Mouse (Mus musculus): ENCODE results near the gene Rabl6. TPM values are rescaled to one million over a fixed set of nuclear protein-coding genes. Genes with fewer than 3 reads are reported as not detected.
"Not testable (repeated sequence)": the region's sequence is repeated elsewhere in the genome, so short reads cannot be mapped to it uniquely, and the experiment has no call there.

The Rabl6 gene
- polyA plus RNA-seq, 1 experiment from 2014 or later = 49.2 TPM

DNA sequence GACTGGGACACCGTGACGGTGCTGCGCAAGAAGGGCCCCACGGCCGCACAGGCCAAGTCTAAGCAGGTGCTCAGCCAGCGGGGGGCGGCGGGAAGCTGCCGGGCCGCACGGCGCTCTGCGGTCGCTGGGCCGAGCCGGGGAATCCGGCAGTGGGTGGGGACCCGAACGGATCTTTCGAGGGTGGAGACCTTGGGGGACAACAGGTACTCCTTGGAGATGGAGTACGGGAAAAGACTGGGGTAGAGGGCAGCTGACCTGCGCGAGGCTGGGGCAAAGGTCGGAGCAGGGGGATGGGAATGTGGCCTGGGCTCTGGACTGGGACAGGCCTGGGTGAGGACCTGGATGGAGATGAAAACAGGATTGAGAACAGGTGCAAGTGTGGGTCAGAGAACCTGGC, 50.4 kb downstream of the Rabl6 start:
- DNase-seq (ENCODE audit: low spot score, missing footprints) = no peak
- Histone ChIP-seq H3K36me3 (ENCODE audit: control insufficient read depth, insufficient read depth, low read length) (peaks cover 12% of the 10 kb centered on the region; the same call in 1 of the 2 replicates), H3K27me3 (ENCODE audit: control insufficient read depth, insufficient read depth, low read length) (no peaks in the 10 kb centered on the region), H3K9ac (ENCODE audit: low read length) (peak overlapping the region; percentile 91), H3K9me3 (ENCODE audit: control insufficient read depth, low read length) (no peaks in the 10 kb centered on the region), H3K4me2 (peak overlapping the region; percentile 92), H3K4me1 (ENCODE audit: control insufficient read depth, insufficient read depth, low read length) (peaks cover 19% of the 10 kb centered on the region), H3K27ac (ENCODE audit: low read depth, low read length) (no peak overlapping the region; the same call in 1 of the 2 replicates), H3K4me3 (ENCODE audit: low read depth, low read length) (peak overlapping the region; percentile 93)
- WGBS = under 1% methylated on average over 24 of the region's 24 CpGs
- peak; percentile 65 for ATAC-seq (ENCODE audit: low FRiP score)

DNA sequence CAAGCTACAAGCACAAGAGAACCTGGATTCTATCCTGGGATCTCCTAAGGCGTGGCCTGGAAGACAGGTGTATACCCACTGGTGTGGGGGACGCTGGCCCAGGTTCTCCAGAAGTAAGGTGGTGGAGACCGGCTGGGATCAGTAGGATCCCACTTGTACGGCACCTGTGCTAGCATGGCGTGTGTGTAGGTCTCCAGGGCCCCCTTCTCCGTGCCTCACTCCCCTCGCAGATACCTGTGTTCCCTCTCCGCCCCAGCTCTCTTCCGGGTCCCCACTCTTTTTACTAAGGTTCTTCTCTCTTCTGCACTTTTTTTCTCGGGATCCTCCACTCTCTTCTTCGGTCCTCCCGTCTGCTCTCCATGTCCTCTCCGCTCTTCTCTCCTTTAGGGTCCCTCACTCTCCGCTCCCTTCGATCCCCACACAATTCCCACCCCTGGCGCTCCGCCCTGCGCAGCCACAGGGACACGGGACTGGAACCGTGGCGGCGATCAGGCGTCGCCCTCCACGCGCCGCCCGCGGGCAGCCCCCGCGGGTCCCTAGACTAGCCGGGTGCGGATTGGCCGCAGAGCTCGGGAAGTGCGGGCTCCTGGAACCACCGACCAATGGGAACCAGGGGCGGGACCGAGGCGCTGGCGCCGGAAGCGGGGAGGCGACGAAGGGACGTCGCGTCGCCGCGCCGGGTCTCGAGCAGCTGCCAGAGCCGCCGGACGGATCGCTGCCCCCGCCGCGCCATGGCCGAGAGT, 50.9 kb downstream of the Rabl6 start, which contains the start of gene Edf1:
Gene Edf1, plus strand, starts transcription at position 627 of the 743 bp plus-strand sequence.
- Histone ChIP-seq H3K4me2 (peak within 1 kb of the TSS; percentile 92), H3K27ac (ENCODE audit: low read depth, low read length) (peak within 1 kb of the TSS; percentile 31), H3K9ac (ENCODE audit: low read length) (peak within 1 kb of the TSS; percentile 91), H3K4me3 (ENCODE audit: low read depth, low read length) (peak within 1 kb of the TSS; percentile 93), H3K27me3 (ENCODE audit: control insufficient read depth, insufficient read depth, low read length) (no peaks in the 10 kb centered on the region), H3K9me3 (ENCODE audit: control insufficient read depth, low read length) (no peaks in the 10 kb centered on the region), H3K36me3 (ENCODE audit: control insufficient read depth, insufficient read depth, low read length) (peaks cover 10% of the 10 kb centered on the region; the same call in 1 of the 2 replicates), H3K4me1 (ENCODE audit: control insufficient read depth, insufficient read depth, low read length) (peaks cover 19% of the 10 kb centered on the region)
- under 1% methylated on average over 61 of the region's 61 CpGs for WGBS
- DNase-seq (ENCODE audit: low spot score, missing footprints) (peak; percentile 97), ATAC-seq (ENCODE audit: low FRiP score) (peak; percentile 99)

GRCm38 (mm10) chr2:25556296-25556695, 52.0 kb downstream of the Rabl6 start:
- H3K36me3 ChIP-seq (ENCODE audit: control insufficient read depth, insufficient read depth, low read length) = peaks cover 3% of the 10 kb centered on the region; the same call in 1 of the 2 replicates
- DNase-seq (ENCODE audit: low spot score, missing footprints) (peak; percentile 76), ATAC-seq (ENCODE audit: low FRiP score) (no peak)
- no peak overlapping the region for H3K27ac ChIP-seq (ENCODE audit: low read depth, low read length)
- H3K4me3 ChIP-seq (ENCODE audit: low read depth, low read length) = no peak overlapping the region
- WGBS = 52% methylated on average over 1 of the region's 1 CpGs
- no peak overlapping the region for H3K4me2 ChIP-seq
- peaks cover 19% of the 10 kb centered on the region for H3K4me1 ChIP-seq (ENCODE audit: control insufficient read depth, insufficient read depth, low read length)
- H3K9ac ChIP-seq (ENCODE audit: low read length) = no peak overlapping the region
- H3K9me3 ChIP-seq (ENCODE audit: control insufficient read depth, low read length) = no peaks in the 10 kb centered on the region
- no peaks in the 10 kb centered on the region for H3K27me3 ChIP-seq (ENCODE audit: control insufficient read depth, insufficient read depth, low read length)

GRCm38 (mm10) chr2:25555479-25555878, 52.8 kb downstream of the Rabl6 start:
- H3K36me3 ChIP-seq (ENCODE audit: control insufficient read depth, insufficient read depth, low read length); H3K4me2 ChIP-seq; H3K4me3 ChIP-seq (ENCODE audit: low read depth, low read length); H3K27ac ChIP-seq (ENCODE audit: low read depth, low read length); DNase-seq (ENCODE audit: low spot score, missing footprints); H3K9me3 ChIP-seq (ENCODE audit: control insufficient read depth, low read length); H3K9ac ChIP-seq (ENCODE audit: low read length); H3K27me3 ChIP-seq (ENCODE audit: control insufficient read depth, insufficient read depth, low read length); ATAC-seq (ENCODE audit: low FRiP score): not testable (repeated sequence)
- WGBS = 47% methylated on average over 2 of the region's 2 CpGs
- H3K4me1 ChIP-seq (ENCODE audit: control insufficient read depth, insufficient read depth, low read length) = peaks cover 19% of the 10 kb centered on the region

GRCm38 (mm10) chr2:25553171-25553786, 55.0 kb downstream of the Rabl6 start:
- not testable (repeated sequence) for H3K9me3 ChIP-seq (ENCODE audit: control insufficient read depth, low read length); H3K27ac ChIP-seq (ENCODE audit: low read depth, low read length); H3K4me1 ChIP-seq (ENCODE audit: control insufficient read depth, insufficient read depth, low read length); H3K4me2 ChIP-seq; ATAC-seq (ENCODE audit: low FRiP score); H3K4me3 ChIP-seq (ENCODE audit: low read depth, low read length); H3K36me3 ChIP-seq (ENCODE audit: control insufficient read depth, insufficient read depth, low read length); H3K9ac ChIP-seq (ENCODE audit: low read length); H3K27me3 ChIP-seq (ENCODE audit: control insufficient read depth, insufficient read depth, low read length)
- peak; percentile 72 for DNase-seq (ENCODE audit: low spot score, missing footprints)
- 82% methylated on average over 4 of the region's 4 CpGs for WGBS

- H3K4me2 ChIP-seq = no peak overlapping the region
- H3K27me3 ChIP-seq (ENCODE audit: control insufficient read depth, insufficient read depth, low read length) = no peaks in the 10 kb centered on the region
- H3K4me1 ChIP-seq (ENCODE audit: control insufficient read depth, insufficient read depth, low read length) = peaks cover 3% of the 10 kb centered on the region
- WGBS = 45% methylated on average over 5 of the region's 5 CpGs
- DNase-seq (ENCODE audit: low spot score, missing footprints) (peak; percentile 89), ATAC-seq (ENCODE audit: low FRiP score) (no peak)
- no peak overlapping the region for H3K27ac ChIP-seq (ENCODE audit: low read depth, low read length)
- H3K9me3 ChIP-seq (ENCODE audit: control insufficient read depth, low read length) = no peaks in the 10 kb centered on the region
- H3K36me3 ChIP-seq (ENCODE audit: control insufficient read depth, insufficient read depth, low read length) = no peaks in the 10 kb centered on the region
- no peak overlapping the region for H3K4me3 ChIP-seq (ENCODE audit: low read depth, low read length)
- no peak overlapping the region for H3K9ac ChIP-seq (ENCODE audit: low read length)
These were observed 57.1 kb downstream of the Rabl6 start for GRCm38 (mm10) chr2:25551186-25551585.

DNA sequence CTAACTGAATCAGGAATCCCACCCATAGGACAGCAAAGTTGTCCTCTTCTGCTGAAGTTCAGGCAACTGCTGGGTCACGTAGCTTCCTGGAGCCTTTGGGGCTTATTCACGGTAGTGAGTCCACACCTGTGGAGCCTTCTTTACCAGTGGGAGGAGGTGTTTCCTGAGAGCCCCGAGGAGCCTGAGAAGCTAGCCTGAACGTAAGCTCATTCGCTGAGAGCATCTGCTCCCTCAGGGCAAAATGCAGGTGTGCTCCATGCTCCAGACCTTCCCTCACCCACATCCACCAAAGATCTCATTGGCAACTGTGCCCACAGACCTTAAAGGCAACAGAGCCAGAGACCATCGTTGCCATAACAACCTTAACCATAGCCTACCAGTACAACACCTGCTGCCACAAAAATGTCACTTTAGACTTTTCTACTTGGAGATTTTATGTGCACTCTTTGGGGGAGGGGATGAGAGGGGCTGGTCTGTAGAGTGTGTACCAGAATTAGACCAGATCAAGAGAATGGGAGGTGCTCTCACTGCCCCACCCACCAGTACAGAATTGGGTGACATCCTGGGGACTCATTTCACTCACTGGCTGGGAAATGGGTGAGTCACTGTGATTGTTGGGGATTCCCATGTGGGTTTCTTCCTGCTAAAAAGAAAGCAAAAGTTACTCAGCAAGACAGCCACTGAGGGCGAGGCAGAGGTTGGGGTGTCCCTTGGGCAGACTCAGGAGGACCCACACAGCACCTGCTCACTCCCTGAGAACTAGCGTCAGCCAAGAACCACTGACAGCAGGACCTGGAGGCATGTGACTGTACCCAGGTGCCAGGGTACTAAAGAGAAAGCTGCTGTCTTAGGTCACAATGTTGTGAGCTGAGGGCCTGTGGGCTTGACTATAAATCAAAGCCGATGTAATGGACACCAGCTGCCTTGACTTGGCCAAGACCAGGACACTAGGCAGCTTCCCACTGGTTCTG, 59.0 kb downstream of the Rabl6 start:
- 75% methylated on average over 9 of the region's 9 CpGs for WGBS
- Histone ChIP-seq H3K27ac (ENCODE audit: low read depth, low read length) (no peak overlapping the region), H3K4me2 (no peak overlapping the region), H3K9ac (ENCODE audit: low read length) (no peak overlapping the region), H3K4me3 (ENCODE audit: low read depth, low read length) (no peak overlapping the region), H3K9me3 (ENCODE audit: control insufficient read depth, low read length) (no peaks in the 10 kb centered on the region), H3K4me1 (ENCODE audit: control insufficient read depth, insufficient read depth, low read length) (peaks cover 8% of the 10 kb centered on the region), H3K36me3 (ENCODE audit: control insufficient read depth, insufficient read depth, low read length) (no peaks in the 10 kb centered on the region), H3K27me3 (ENCODE audit: control insufficient read depth, insufficient read depth, low read length) (no peaks in the 10 kb centered on the region)
- no peak for ATAC-seq (ENCODE audit: low FRiP score)
- DNase-seq (ENCODE audit: low spot score, missing footprints) = peak; percentile 35

GRCm38 (mm10) chr2:25546811-25547491, 61.4 kb downstream of the Rabl6 start, which contains the start of gene Traf2:
TSS of gene Traf2 (minus strand) at chr2:25546940.
- peaks cover 8% of the 10 kb centered on the region for H3K4me1 ChIP-seq (ENCODE audit: control insufficient read depth, insufficient read depth, low read length)
- H3K27me3 ChIP-seq (ENCODE audit: control insufficient read depth, insufficient read depth, low read length) = no peaks in the 10 kb centered on the region
- peak within 1 kb of the TSS; percentile 71 for H3K4me3 ChIP-seq (ENCODE audit: low read depth, low read length)
- peak within 1 kb of the TSS; percentile 70 for H3K9ac ChIP-seq (ENCODE audit: low read length)
- H3K9me3 ChIP-seq (ENCODE audit: control insufficient read depth, low read length) = no peaks in the 10 kb centered on the region
- no peaks in the 10 kb centered on the region for H3K36me3 ChIP-seq (ENCODE audit: control insufficient read depth, insufficient read depth, low read length)
- peak; percentile 99 for ATAC-seq (ENCODE audit: low FRiP score)
- peak within 1 kb of the TSS; percentile 20; the same call in 1 of the 2 replicates for H3K27ac ChIP-seq (ENCODE audit: low read depth, low read length)
- 3% methylated on average over 48 of the region's 48 CpGs for WGBS
- peak; percentile 99 for DNase-seq (ENCODE audit: low spot score, missing footprints)
- H3K4me2 ChIP-seq = peak within 1 kb of the TSS; percentile 53
